Mouse (Mus musculus): ENCODE data around the gene Ppp1r14a. TPM values are rescaled to one million over a fixed set of nuclear protein-coding genes. Genes with fewer than 3 reads are reported as not detected.

Gene Ppp1r14a
- total RNA-seq, 1 experiment = 10.6 TPM

- in situ Hi-C loops (cut with MboI; ENCODE audit: low sequenced_read_pairs in 2 of 2, unreplicated experiment in 2 of 2) = no loop called here
- Histone ChIP-seq H3K9me3 (ENCODE audit: control insufficient read depth, insufficient read depth, low read depth, low read length) (no peaks in the 10 kb centered on the region), H3K36me3 (ENCODE audit: control insufficient read depth, insufficient read depth, low read length, poor library complexity, severe bottlenecking) (peaks cover 3% of the 10 kb centered on the region; the same call in 1 of the 2 replicates), H3K27ac (ENCODE audit: insufficient read depth, low read depth, low read length, poor library complexity, severe bottlenecking) (no peak overlapping the region), H3K4me1 (ENCODE audit: control insufficient read depth in 2 of 2, insufficient read depth in 2 of 2, low read length in 2 of 2, poor library complexity in 1 of 2) (peaks cover 8 to 39% of the 10 kb centered on the region in 2 experiments), H3K9ac (ENCODE audit: insufficient read depth, low read depth, low read length, poor library complexity, severe bottlenecking) (peak overlapping the region; percentile 22), H3K4me3 (ENCODE audit: insufficient read depth in 1 of 2, low read depth in 1 of 2, low read length in 2 of 2, poor library complexity in 1 of 2, severe bottlenecking in 1 of 2) (peak overlapping the region; percentile 44 to 58)
- DNase-seq (ENCODE audit: low read depth, low spot score) = no peak
- no peak for TF ChIP-seq ZC3H11A (IDR thresholded peaks at IDR 0.05; ENCODE audit: borderline replicate concordance, low read depth, low read length)
- no peak for TF ChIP-seq MAFK (IDR thresholded peaks at IDR 0.05; ENCODE audit: insufficient read depth, low read depth, low read length)
- TF ChIP-seq CHD2 (IDR thresholded peaks at IDR 0.05; ENCODE audit: low read depth, low read length) = no peak
- no peak for TF ChIP-seq HCFC1 (IDR thresholded peaks at IDR 0.05; ENCODE audit: borderline replicate concordance, insufficient read depth, low read length)
- TF ChIP-seq ZNF384 (IDR thresholded peaks at IDR 0.05; ENCODE audit: low read depth, low read length) = no peak
These were observed 20.2 kb downstream of the Ppp1r14a start for GRCm38 (mm10) chr7:29309221-29309721.

GRCm38 (mm10) chr7:29309749-29310148 lies 20.6 kb downstream of the Ppp1r14a start:
- no peak for DNase-seq (ENCODE audit: low read depth, low spot score)
- Histone ChIP-seq H3K4me1 (ENCODE audit: control insufficient read depth in 2 of 2, insufficient read depth in 2 of 2, low read length in 2 of 2, poor library complexity in 1 of 2) (peaks cover 8 to 42% of the 10 kb centered on the region in 2 experiments), H3K27ac (ENCODE audit: insufficient read depth, low read depth, low read length, poor library complexity, severe bottlenecking) (no peak overlapping the region), H3K9ac (ENCODE audit: insufficient read depth, low read depth, low read length, poor library complexity, severe bottlenecking) (no peak overlapping the region), H3K4me3 (ENCODE audit: insufficient read depth in 1 of 2, low read depth in 1 of 2, low read length in 2 of 2, poor library complexity in 1 of 2, severe bottlenecking in 1 of 2) (peak overlapping the region; percentile 44 to 58; a peak in 3 of 4 replicates), H3K36me3 (ENCODE audit: control insufficient read depth, insufficient read depth, low read length, poor library complexity, severe bottlenecking) (peaks cover 3% of the 10 kb centered on the region; the same call in 1 of the 2 replicates), H3K9me3 (ENCODE audit: control insufficient read depth, insufficient read depth, low read depth, low read length) (no peaks in the 10 kb centered on the region)
- TF ChIP-seq HCFC1 (IDR thresholded peaks at IDR 0.05; ENCODE audit: borderline replicate concordance, insufficient read depth, low read length) (no peak), ZNF384 (IDR thresholded peaks at IDR 0.05; ENCODE audit: low read depth, low read length) (no peak)
- in situ Hi-C loops (cut with MboI; ENCODE audit: low sequenced_read_pairs in 2 of 2, unreplicated experiment in 2 of 2) = no loop called here

GRCm38 (mm10) chr7:29313051-29313450 lies 23.9 kb downstream of the Ppp1r14a start:
- TF ChIP-seq CHD2 (IDR thresholded peaks at IDR 0.05; ENCODE audit: low read depth, low read length) (no peak), MAFK (IDR thresholded peaks at IDR 0.05; ENCODE audit: insufficient read depth, low read depth, low read length) (no peak), HCFC1 (IDR thresholded peaks at IDR 0.05; ENCODE audit: borderline replicate concordance, insufficient read depth, low read length) (no peak), ZNF384 (IDR thresholded peaks at IDR 0.05; ENCODE audit: low read depth, low read length) (no peak), ZC3H11A (IDR thresholded peaks at IDR 0.05; ENCODE audit: borderline replicate concordance, low read depth, low read length) (no peak)
- peaks cover 5 to 47% of the 10 kb centered on the region in 2 experiments; a peak in 3 of 4 replicates for H3K4me1 ChIP-seq (ENCODE audit: control insufficient read depth in 2 of 2, insufficient read depth in 2 of 2, low read length in 2 of 2, poor library complexity in 1 of 2)
- H3K36me3 ChIP-seq (ENCODE audit: control insufficient read depth, insufficient read depth, low read length, poor library complexity, severe bottlenecking) = peaks cover 6% of the 10 kb centered on the region; the same call in 1 of the 2 replicates
- in situ Hi-C loops (cut with MboI; ENCODE audit: low sequenced_read_pairs in 2 of 2, unreplicated experiment in 2 of 2) = no loop called here
- no peak overlapping the region for H3K27ac ChIP-seq (ENCODE audit: insufficient read depth, low read depth, low read length, poor library complexity, severe bottlenecking)
- H3K9me3 ChIP-seq (ENCODE audit: control insufficient read depth, insufficient read depth, low read depth, low read length) = no peaks in the 10 kb centered on the region
- no peak for DNase-seq (ENCODE audit: low read depth, low spot score)
- no peak overlapping the region for H3K9ac ChIP-seq (ENCODE audit: insufficient read depth, low read depth, low read length, poor library complexity, severe bottlenecking)
- H3K4me3 ChIP-seq (ENCODE audit: insufficient read depth in 1 of 2, low read depth in 1 of 2, low read length in 2 of 2, poor library complexity in 1 of 2, severe bottlenecking in 1 of 2) = no peak overlapping the region

- TF ChIP-seq ZC3H11A (IDR thresholded peaks at IDR 0.05; ENCODE audit: borderline replicate concordance, low read depth, low read length) = no peak
- TF ChIP-seq CHD2 (IDR thresholded peaks at IDR 0.05; ENCODE audit: low read depth, low read length) = no peak
- no peak for TF ChIP-seq ZNF384 (IDR thresholded peaks at IDR 0.05; ENCODE audit: low read depth, low read length)
- no peak for TF ChIP-seq HCFC1 (IDR thresholded peaks at IDR 0.05; ENCODE audit: borderline replicate concordance, insufficient read depth, low read length)
- TF ChIP-seq MAFK (IDR thresholded peaks at IDR 0.05; ENCODE audit: insufficient read depth, low read depth, low read length) = no peak
- Histone ChIP-seq H3K4me1 (ENCODE audit: control insufficient read depth in 2 of 2, insufficient read depth in 2 of 2, low read length in 2 of 2, poor library complexity in 1 of 2) (peaks cover 8 to 48% of the 10 kb centered on the region in 2 experiments; a peak in 3 of 4 replicates), H3K4me3 (ENCODE audit: insufficient read depth in 1 of 2, low read depth in 1 of 2, low read length in 2 of 2, poor library complexity in 1 of 2, severe bottlenecking in 1 of 2) (no peak overlapping the region), H3K27ac (ENCODE audit: insufficient read depth, low read depth, low read length, poor library complexity, severe bottlenecking) (no peak overlapping the region), H3K9me3 (ENCODE audit: control insufficient read depth, insufficient read depth, low read depth, low read length) (no peaks in the 10 kb centered on the region), H3K36me3 (ENCODE audit: control insufficient read depth, insufficient read depth, low read length, poor library complexity, severe bottlenecking) (peaks cover 6% of the 10 kb centered on the region; the same call in 1 of the 2 replicates), H3K9ac (ENCODE audit: insufficient read depth, low read depth, low read length, poor library complexity, severe bottlenecking) (no peak overlapping the region)
- no peak for DNase-seq (ENCODE audit: low read depth, low spot score)
- in situ Hi-C loops (cut with MboI; ENCODE audit: low sequenced_read_pairs in 2 of 2, unreplicated experiment in 2 of 2) = no loop called here
These were observed 24.6 kb downstream of the Ppp1r14a start for GRCm38 (mm10) chr7:29313572-29314261.
